8 mouse cellular contexts compared by ENCODE assay signal in genomic region chr12:111037241-111038180, GRCm38 (mm10). TPM values are rescaled to one million over a fixed set of nuclear protein-coding genes. Genes with fewer than 3 reads are reported as not detected.
DNase-seq lines count a peak whose midpoint lies in the region; ATAC-seq and TF ChIP-seq lines count a peak whose summit lies in the region.

No protein-coding gene starts in this region.

- WGBS in forebrain, embryonic 16.5 days = 54% methylated on average over 18 of the region's 18 CpGs
- WGBS in liver, embryonic 13.5 days (ENCODE audit: insufficient replicate concordance) = 39% methylated on average over 18 of the region's 18 CpGs
- 55% methylated on average over 18 of the region's 18 CpGs for WGBS in neural tube, embryonic 14.5 days

- DNase-seq in left cerebral cortex, adult 2 months (ENCODE audit: extremely low spot score in 1 of 2, low spot score in 2 of 2) = peak in 1 of 2 experiments; percentile 14
- DNase-seq in left cerebral cortex, adult 11 months (ENCODE audit: low spot score) = no peak
- DNase-seq in brain, adult 2 months (ENCODE audit: low read depth, low spot score) = peak; percentile 29
- DNase-seq in induced T-regulatory cell, adult 2 months (ENCODE audit: low read depth) = peak; percentile 43
- peak; percentile 13 for DNase-seq in liver, embryonic 13.5 days
- no peak for DNase-seq in left cerebral cortex, adult 8-10 months (ENCODE audit: low spot score in 2 of 2)

- ATAC-seq in forebrain, embryonic 16.5 days = no peak
- no peak for ATAC-seq in liver, embryonic 13.5 days (ENCODE audit: low read depth)
- ATAC-seq in neural tube, embryonic 14.5 days (ENCODE audit: low read depth) = no peak

- H3K27me3 ChIP-seq in forebrain, embryonic 16.5 days (replicated peaks; ENCODE audit: control insufficient read depth, insufficient read depth, low read length) = no peaks in the 10 kb centered on the region
- no peaks in the 10 kb centered on the region for H3K27me3 ChIP-seq in liver, embryonic 13.5 days
- H3K27me3 ChIP-seq in neural tube, embryonic 14.5 days (ENCODE audit: control insufficient read depth, insufficient read depth, low read length) = peaks cover 2% of the 10 kb centered on the region; the same call in 1 of the 2 replicates

- no peaks in the 10 kb centered on the region for H3K9me3 ChIP-seq in forebrain, embryonic 16.5 days (ENCODE audit: control insufficient read depth, low read length)
- H3K9me3 ChIP-seq in liver, embryonic 13.5 days (replicated peaks) = no peaks in the 10 kb centered on the region
- no peaks in the 10 kb centered on the region for H3K9me3 ChIP-seq in neural tube, embryonic 14.5 days (ENCODE audit: control insufficient read depth, low read length)

- H3K4me1 ChIP-seq in forebrain, embryonic 16.5 days (replicated peaks; ENCODE audit: control insufficient read depth, insufficient read depth, low read length) = peaks cover 18% of the 10 kb centered on the region
- H3K4me1 ChIP-seq in liver, embryonic 13.5 days (replicated peaks) = peaks cover 79% of the 10 kb centered on the region
- peaks cover 10% of the 10 kb centered on the region; the same call in 1 of the 2 replicates for H3K4me1 ChIP-seq in neural tube, embryonic 14.5 days (ENCODE audit: control insufficient read depth, insufficient read depth, low read length)

- peak overlapping the region; percentile 82 for H3K9ac ChIP-seq in forebrain, embryonic 16.5 days (replicated peaks; ENCODE audit: low read depth, low read length)
- peak overlapping the region; percentile 94 for H3K9ac ChIP-seq in liver, embryonic 13.5 days
- H3K9ac ChIP-seq in neural tube, embryonic 14.5 days (replicated peaks; ENCODE audit: low read depth, low read length) = peak overlapping the region; percentile 77

- H3K4me2 ChIP-seq in forebrain, embryonic 16.5 days (ENCODE audit: low read length) = peak overlapping the region; percentile 85
- peak overlapping the region; percentile 99 for H3K4me2 ChIP-seq in liver, embryonic 13.5 days
- H3K4me2 ChIP-seq in neural tube, embryonic 14.5 days (ENCODE audit: low read depth, low read length) = peak overlapping the region; percentile 92

- no peak for TF ChIP-seq CTCF in left cerebral cortex, adult 2 months (IDR thresholded peaks at IDR 0.05)

- intact Hi-C loops in left cerebral cortex, adult 2 months (cut with DNase I) = loop anchor here (5.0 kb wide), 1 partner anchor 45 kb away; no protein-coding TSS in a partner anchor

- H3K36me3 ChIP-seq in forebrain, embryonic 16.5 days (ENCODE audit: control insufficient read depth, insufficient read depth) = no peaks in the 10 kb centered on the region
- H3K36me3 ChIP-seq in liver, embryonic 13.5 days = peaks cover 3% of the 10 kb centered on the region; the same call in 1 of the 2 replicates
- H3K36me3 ChIP-seq in neural tube, embryonic 14.5 days (ENCODE audit: control insufficient read depth, insufficient read depth, low read length) = no peaks in the 10 kb centered on the region

- peak overlapping the region; percentile 93 for H3K4me3 ChIP-seq in left cerebral cortex, adult 2 months
- peak overlapping the region; percentile 99 for H3K4me3 ChIP-seq in forebrain, embryonic 16.5 days (replicated peaks; ENCODE audit: low read length)
- peak overlapping the region; percentile 91 for H3K4me3 ChIP-seq in liver, embryonic 13.5 days (replicated peaks)
- H3K4me3 ChIP-seq in neural tube, embryonic 14.5 days (ENCODE audit: low read depth, low read length) = peak overlapping the region; percentile 96

- peak overlapping the region; percentile 95 for H3K27ac ChIP-seq in left cerebral cortex, adult 2 months
- H3K27ac ChIP-seq in forebrain, embryonic 16.5 days (ENCODE audit: low read length) = peak overlapping the region; percentile 100
- H3K27ac ChIP-seq in liver, embryonic 13.5 days = peak overlapping the region; percentile 97
- H3K27ac ChIP-seq in neural tube, embryonic 14.5 days (ENCODE audit: low read depth, low read length) = no peak overlapping the region

RNA-seq across cellular contexts. Expression of gene Rcor1, which starts 1.6 kb away (rescaled TPM):
- total RNA-seq in left cerebral cortex, adult 2 months (2021) = 10 to 100 TPM; 16.2 to 19.8 TPM
- polyA plus RNA-seq in forebrain, embryonic 16.5 days (2015; fragmentation: Nextera tagmentation; extraction: Ambion mirVana) = 7.6 and 8.3 TPM in 2 replicates
- polyA plus RNA-seq in liver, embryonic 13.5 days (2015; fragmentation: Nextera tagmentation; extraction: Ambion mirVana) = 5.8 and 6.1 TPM in 2 replicates
- 7.4 and 9.1 TPM in 2 replicates for polyA plus RNA-seq in neural tube, embryonic 14.5 days (2014; fragmentation: Nextera tagmentation; extraction: Ambion mirVana)
- 10 to 100 TPM; 13.0 to 15.2 (median 14.2) TPM for total RNA-seq in left cerebral cortex, adult 8-10 months (2022)

RNA-seq across cellular contexts. Expression of gene Ankrd9, which starts 58.7 kb away (rescaled TPM):
- total RNA-seq in left cerebral cortex, adult 2 months (2021) = 10 to 100 TPM; 18.8 to 21.4 TPM
- 6.1 TPM in 2 replicates for polyA plus RNA-seq in forebrain, embryonic 16.5 days (2015; fragmentation: Nextera tagmentation; extraction: Ambion mirVana)
- polyA plus RNA-seq in liver, embryonic 13.5 days (2015; fragmentation: Nextera tagmentation; extraction: Ambion mirVana) = 54.2 and 57.6 TPM in 2 replicates
- 8.5 and 10.8 TPM in 2 replicates for polyA plus RNA-seq in neural tube, embryonic 14.5 days (2014; fragmentation: Nextera tagmentation; extraction: Ambion mirVana)
- total RNA-seq in left cerebral cortex, adult 8-10 months (2022) = 10 to 100 TPM; 13.6 to 18.7 (median 16.5) TPM

Comparison
In these comparisons a context has a peak if more than half of its experiments do, and no peak if none do; other contexts are left out.
1. DNase-seq: peak in brain, adult 2 months (single experiment), induced T-regulatory cell, adult 2 months (single experiment) and liver, embryonic 13.5 days (single experiment); none in left cerebral cortex, adult 11 months (single experiment) and left cerebral cortex, adult 8-10 months (0 of 2).
2. Peak in every context shown above with its lines, with median percentiles within 50 percentile points of each other: H3K4me3 ChIP-seq, H3K4me2 ChIP-seq and H3K9ac ChIP-seq.